Mouse (Mus musculus) gastrocnemius, adult 18-20 months (tissue): Measurements from ENCODE around the gene Gpc6. TPM values are rescaled to one million over a fixed set of nuclear protein-coding genes. Genes with fewer than 3 reads are reported as not detected.

ENCODE experiments used
- DNase-seq: peaks from one replicate; pipeline ENCODE4 v3.0.0; 2021; ENCODE audit warnings: low spot score
- total RNA-seq, 2 experiments: library from RNA; stranded (reverse); gene quantifications; 2 replicates each; pipeline ENCODE4 v1.2.3; 2021

Gene Gpc6
- total RNA-seq, 2 experiments from 2014 or later = 1.5 to 2.6 TPM

GRCm38 (mm10) chr14:117849591-117850505 lies 924.7 kb downstream of the Gpc6 start:
- DNase-seq = no peak

GRCm38 (mm10) chr14:117852266-117852665 lies 927.2 kb downstream of the Gpc6 start:
- no peak for DNase-seq

- DNase-seq = no peak
Observed at GRCm38 (mm10) chr14:117852842-117853241, 927.7 kb downstream of the Gpc6 start.

GRCm38 (mm10) chr14:117854498-117854897 lies 929.4 kb downstream of the Gpc6 start:
- no peak for DNase-seq

- no peak for DNase-seq
Observed at GRCm38 (mm10) chr14:117871268-117871667, 946.2 kb downstream of the Gpc6 start.

- no peak for DNase-seq
Observed at GRCm38 (mm10) chr14:117879313-117879712, 954.2 kb downstream of the Gpc6 start.

GRCm38 (mm10) chr14:117881112-117881511 lies 956.0 kb downstream of the Gpc6 start:
- no peak for DNase-seq

GRCm38 (mm10) chr14:117882222-117882621 lies 957.1 kb downstream of the Gpc6 start:
- DNase-seq = no peak

GRCm38 (mm10) chr14:117889653-117890052 lies 964.5 kb downstream of the Gpc6 start:
- no peak for DNase-seq

- no peak for DNase-seq
Observed at GRCm38 (mm10) chr14:117891426-117891825, 966.3 kb downstream of the Gpc6 start.

GRCm38 (mm10) chr14:117892026-117892425 lies 966.9 kb downstream of the Gpc6 start:
- no peak for DNase-seq

- no peak for DNase-seq
Observed at GRCm38 (mm10) chr14:117894869-117895538, 969.9 kb downstream of the Gpc6 start.

- no peak for DNase-seq
Observed at GRCm38 (mm10) chr14:117895539-117895912, 970.4 kb downstream of the Gpc6 start.

GRCm38 (mm10) chr14:117904300-117904699 lies 979.2 kb downstream of the Gpc6 start:
- no peak for DNase-seq

- no peak for DNase-seq
Observed at GRCm38 (mm10) chr14:117905701-117906100, 980.6 kb downstream of the Gpc6 start.

GRCm38 (mm10) chr14:117906361-117906760 lies 981.2 kb downstream of the Gpc6 start:
- no peak for DNase-seq

GRCm38 (mm10) chr14:117908231-117908920 lies 983.3 kb downstream of the Gpc6 start:
- peak; percentile 35 for DNase-seq

- DNase-seq = peak; percentile 71
Observed at GRCm38 (mm10) chr14:117909046-117909445, 983.9 kb downstream of the Gpc6 start.

- peak; percentile 34 for DNase-seq
Observed at GRCm38 (mm10) chr14:117910323-117910722, 985.2 kb downstream of the Gpc6 start.

GRCm38 (mm10) chr14:117912624-117913270 lies 987.6 kb downstream of the Gpc6 start:
- DNase-seq = no peak

GRCm38 (mm10) chr14:117916577-117916976 lies 991.5 kb downstream of the Gpc6 start:
- no peak for DNase-seq

GRCm38 (mm10) chr14:117918724-117919123 lies 993.6 kb downstream of the Gpc6 start:
- DNase-seq = no peak
